Mouse (Mus musculus) MEL (cell line): ENCODE results near the gene Pter. TPM values are rescaled to one million over a fixed set of nuclear protein-coding genes. Genes with fewer than 3 reads are reported as not detected.

Source experiments
- DNase-seq: peaks from one replicate; pipeline ENCODE4 v3.0.0; 2011; ENCODE audit warnings: low read depth, low spot score
- H3K27ac ChIP-seq: 2 replicates; pipeline ENCODE4 v1.5.1; 2012; ENCODE audit warnings: low read depth, mild to moderate bottlenecking, control low read depth, low read length, moderate library complexity; ENCODE audit not compliant: control insufficient read depth
- H3K27me3 ChIP-seq, 2 experiments: fragments of 150-350 bp in 1 of 2; sonication (generic) in 1 of 2; 2 replicates each; pipeline ENCODE4 v1.6.1; 2012; ENCODE audit warnings: low read length in 2 of 2, mild to moderate bottlenecking in 2 of 2, improper control_type of control experiment in 1 of 2, moderate library complexity in 1 of 2; ENCODE audit not compliant: insufficient read depth in 2 of 2, control insufficient read depth in 1 of 2
- H3K36me3 ChIP-seq, 2 experiments: 2 replicates each; pipeline ENCODE4 v1.6.1; 2012 to 2014; ENCODE audit warnings: low read length in 2 of 2, improper control_type of control experiment in 1 of 2, inconsistent platforms in 1 of 2, mild to moderate bottlenecking in 1 of 2; ENCODE audit not compliant: insufficient read depth in 2 of 2, control insufficient read depth in 1 of 2
- H3K4me1 ChIP-seq, 2 experiments: fragments of 150-350 bp in 1 of 2; sonication (generic) in 1 of 2; 2 replicates each; pipeline ENCODE4 v1.6.1; 2012; ENCODE audit warnings: low read length in 2 of 2, improper control_type of control experiment in 1 of 2, mild to moderate bottlenecking in 1 of 2; ENCODE audit not compliant: insufficient read depth in 2 of 2, control insufficient read depth in 1 of 2
- H3K4me3 ChIP-seq, 2 experiments: fragments of 150-350 bp in 1 of 2; sonication (generic) in 1 of 2; 2 replicates each; pipeline ENCODE4 v1.5.1; 2012; ENCODE audit warnings: low read depth in 2 of 2, low read length in 2 of 2, mild to moderate bottlenecking in 2 of 2, moderate library complexity in 2 of 2, control low read depth in 1 of 2, improper control_type of control experiment in 1 of 2; ENCODE audit not compliant: control insufficient read depth in 1 of 2, insufficient read depth in 1 of 2
- H3K79me2 ChIP-seq: 2 replicates; pipeline ENCODE4 v1.6.1; 2012; ENCODE audit warnings: mild to moderate bottlenecking, low read length, moderate library complexity; ENCODE audit not compliant: control insufficient read depth, poor library complexity, insufficient read depth
- H3K9ac ChIP-seq: 2 replicates; pipeline ENCODE4 v1.6.1; 2012; ENCODE audit warnings: low read depth, mild to moderate bottlenecking, control low read depth, low read length, moderate library complexity; ENCODE audit not compliant: control insufficient read depth, poor library complexity, severe bottlenecking
- H3K9me3 ChIP-seq: fragments of 150-350 bp; sonication (generic); replicated peaks from 2 replicates; pipeline ENCODE4 v1.6.1; 2012; ENCODE audit warnings: mild to moderate bottlenecking, low read length, improper control_type of control experiment, moderate library complexity; ENCODE audit not compliant: insufficient read depth
- CTCF ChIP-seq, 3 experiments: IDR thresholded peaks in 2 of 3; conservative IDR thresholded peaks in 1 of 3; 2 replicates each; pipeline ENCODE4 v1.5.1; 2011 to 2012; ENCODE audit warnings: low read length in 3 of 3, low read depth in 2 of 3, mild to moderate bottlenecking in 2 of 3, improper control_type of control experiment in 1 of 3, inconsistent platforms in 1 of 3, mixed read lengths in 1 of 3, moderate library complexity in 1 of 3; ENCODE audit not compliant: control insufficient read depth in 1 of 3, insufficient read depth in 1 of 3, poor library complexity in 1 of 3, severe bottlenecking in 1 of 3
- KAT2A ChIP-seq: conservative IDR thresholded peaks from 2 replicates; pipeline ENCODE4 v1.6.1; 2012; ENCODE audit warnings: low read depth, low read length, improper control_type of control experiment, inconsistent platforms
- MAFK ChIP-seq: IDR thresholded peaks from 2 replicates; pipeline ENCODE4 v1.6.1; 2011; ENCODE audit warnings: low read depth, mild to moderate bottlenecking, low read length, improper control_type of control experiment, borderline replicate concordance
- MXI1 ChIP-seq: IDR thresholded peaks from 2 replicates; pipeline ENCODE4 v1.6.1; 2011; ENCODE audit warnings: mild to moderate bottlenecking, low read depth, low read length, improper control_type of control experiment
- RAD21 ChIP-seq: IDR thresholded peaks from 2 replicates; pipeline ENCODE4 v1.6.1; 2011; ENCODE audit warnings: mild to moderate bottlenecking, low read depth, low read length, improper control_type of control experiment
- SMC3 ChIP-seq: IDR thresholded peaks from 2 replicates; pipeline ENCODE4 v1.6.1; 2011; ENCODE audit warnings: low read depth, low read length, improper control_type of control experiment
- ZKSCAN1 ChIP-seq: IDR thresholded peaks from 2 replicates; pipeline ENCODE4 v1.6.1; 2012; ENCODE audit warnings: low read depth, mild to moderate bottlenecking, inconsistent platforms, low read length, improper control_type of control experiment, moderate library complexity
- ZMIZ1 ChIP-seq: IDR thresholded peaks from 2 replicates; pipeline ENCODE4 v1.6.1; 2012; ENCODE audit warnings: low read depth, mild to moderate bottlenecking, inconsistent platforms, low read length, improper control_type of control experiment, moderate library complexity
- polyA plus RNA-seq, 2 experiments: library from polyadenylated mRNA; stranded (reverse) in 1 of 2; unstranded in 1 of 2; fragments of >175 nt in 1 of 2; fragments of >200 nt in 1 of 2; gene quantifications; 2 replicates each; pipeline versions ENCODE4 v1.2.1 to v1.2.4; 2012; ENCODE audit warnings: low replicate concordance in 2 of 2, low read depth in 1 of 2; ENCODE audit not compliant: insufficient read length in 2 of 2, insufficient read depth in 1 of 2, missing spikeins in 1 of 2
- total RNA-seq: library from RNA; depleted of rRNA; stranded (reverse); fragments of 300-350 nt; gene quantifications from 2 replicates; pipeline ENCODE4 v1.2.3, GENCODE M21; 2012

The Pter gene
- total and polyA plus RNA-seq, 3 experiments = 19.4 to 19.6 TPM; not detected in 1

DNA sequence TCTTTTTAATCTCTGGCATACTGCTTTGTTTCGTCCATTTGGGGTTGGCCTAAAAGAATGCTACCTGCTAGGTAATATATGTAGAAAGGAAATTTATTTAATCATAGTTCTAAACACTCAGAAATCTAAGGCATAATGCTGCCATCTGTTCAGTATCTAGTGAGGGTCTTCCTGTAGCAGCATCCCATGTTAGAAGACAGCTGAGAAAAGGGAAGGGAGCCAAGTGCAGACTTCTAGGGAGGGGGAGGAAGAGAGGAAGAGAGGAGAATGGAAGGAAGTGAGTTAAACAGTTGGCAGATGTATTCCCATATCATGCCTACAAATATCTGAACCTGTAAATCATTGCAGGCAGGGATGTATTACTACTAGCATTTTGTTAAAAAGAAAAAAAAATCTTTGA lies 95.0 kb downstream of the Pter start:
- Histone ChIP-seq H3K79me2 (no peaks in the 10 kb centered on the region), H3K9ac (no peak overlapping the region), H3K27ac (no peak overlapping the region), H3K36me3 (no peaks in the 10 kb centered on the region), H3K9me3 (no peaks in the 10 kb centered on the region), H3K4me1 (no peaks in the 10 kb centered on the region), H3K27me3 (no peaks in the 10 kb centered on the region), H3K4me3 (no peak overlapping the region)
- no peak for DNase-seq
- TF ChIP-seq ZMIZ1 = no peak
- no peak for TF ChIP-seq MAFK

DNA sequence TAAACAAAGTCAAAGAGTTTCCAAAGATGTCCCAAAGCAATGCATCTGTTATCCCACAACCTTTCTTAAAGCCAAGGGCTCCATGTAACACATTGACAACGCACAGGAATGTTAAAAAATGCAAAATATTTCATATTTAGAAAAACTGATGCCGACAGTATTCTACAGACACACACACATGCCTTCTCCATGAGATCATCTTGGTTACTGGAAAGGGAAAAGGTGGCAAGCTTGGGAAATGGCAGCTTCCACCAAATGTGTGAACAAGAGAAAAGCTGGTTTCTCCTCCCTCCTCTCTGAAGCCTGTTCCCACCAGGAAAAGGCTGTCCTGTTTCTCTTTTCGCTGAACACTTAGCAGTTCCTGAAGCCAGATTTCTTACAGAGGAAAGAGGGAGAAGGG lies 114.9 kb downstream of the Pter start:
- H3K36me3 ChIP-seq = no peaks in the 10 kb centered on the region
- TF ChIP-seq RAD21 = no peak
- H3K4me3 ChIP-seq = no peak overlapping the region
- H3K9me3 ChIP-seq = no peaks in the 10 kb centered on the region
- H3K27me3 ChIP-seq = no peaks in the 10 kb centered on the region
- no peak overlapping the region for H3K27ac ChIP-seq
- no peak overlapping the region for H3K9ac ChIP-seq
- no peaks in the 10 kb centered on the region for H3K79me2 ChIP-seq
- DNase-seq = no peak
- no peaks in the 10 kb centered on the region for H3K4me1 ChIP-seq

DNA sequence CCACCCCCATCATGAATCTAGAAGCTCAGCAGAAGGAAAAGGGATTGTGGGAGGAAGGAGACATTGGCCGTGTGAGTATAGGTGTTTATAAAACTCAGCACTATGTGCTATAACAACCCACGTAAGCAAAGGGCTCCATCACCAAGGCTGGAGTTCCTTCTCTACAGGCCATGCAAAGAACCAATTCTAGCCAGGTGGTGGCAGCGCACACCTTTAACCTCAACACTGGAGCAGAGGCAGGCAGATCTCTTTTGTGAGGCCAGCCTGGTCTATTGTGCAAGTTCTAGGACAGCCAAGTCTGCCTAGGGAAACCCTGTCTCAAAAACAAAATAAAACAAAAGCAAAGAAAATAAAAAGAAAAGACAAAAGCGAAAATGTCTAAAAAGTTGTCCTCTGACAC lies 115.9 kb downstream of the Pter start:
- no peaks in the 10 kb centered on the region for H3K36me3 ChIP-seq
- no peaks in the 10 kb centered on the region for H3K9me3 ChIP-seq
- no peaks in the 10 kb centered on the region for H3K79me2 ChIP-seq
- no peak for DNase-seq
- H3K27me3 ChIP-seq = no peaks in the 10 kb centered on the region
- TF ChIP-seq RAD21 (peak; percentile 6), SMC3 (peak; percentile 29), ZKSCAN1 (no peak), KAT2A (no peak), MXI1 (no peak)
- no peak overlapping the region for H3K4me3 ChIP-seq
- no peaks in the 10 kb centered on the region for H3K4me1 ChIP-seq
- H3K9ac ChIP-seq = no peak overlapping the region
- H3K27ac ChIP-seq = no peak overlapping the region

DNA sequence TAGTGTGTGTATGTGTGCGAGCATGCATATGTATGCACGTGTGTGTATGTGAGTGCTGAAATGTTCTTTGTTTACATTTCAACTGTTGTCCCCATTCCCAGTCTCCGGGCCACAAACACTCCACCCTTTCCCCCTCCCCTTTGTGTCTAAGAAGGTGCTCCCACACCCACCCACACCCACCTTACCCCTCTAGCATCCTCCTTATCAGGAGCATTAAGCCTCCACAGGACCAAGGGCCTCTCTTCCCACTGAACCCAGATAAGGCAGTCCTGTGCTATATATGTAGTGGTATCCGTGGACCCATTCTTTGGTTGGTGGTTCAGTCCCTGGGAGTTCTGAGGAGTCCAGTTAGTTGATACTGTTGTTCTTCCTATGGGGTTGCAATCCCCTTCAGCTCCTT lies 120.7 kb downstream of the Pter start:
- no peaks in the 10 kb centered on the region for H3K4me1 ChIP-seq
- no peak for TF ChIP-seq CTCF (IDR thresholded peaks at IDR 0.05 in 2 of 3, conservative IDR thresholded peaks at IDR 0.05 in 1 of 3; ENCODE audit: control insufficient read depth in 1 of 3, insufficient read depth in 1 of 3, low read depth in 2 of 3, low read length in 3 of 3, poor library complexity in 1 of 3, severe bottlenecking in 1 of 3)
- TF ChIP-seq, all 39 proteins: peak for 0
- H3K36me3 ChIP-seq = no peaks in the 10 kb centered on the region
- DNase-seq = no peak
- no peak overlapping the region for H3K9ac ChIP-seq
- no peaks in the 10 kb centered on the region for H3K79me2 ChIP-seq
- no peak overlapping the region for H3K27ac ChIP-seq
- no peak overlapping the region for H3K4me3 ChIP-seq
- H3K27me3 ChIP-seq = no peaks in the 10 kb centered on the region
- no peaks in the 10 kb centered on the region for H3K9me3 ChIP-seq
